Mouse (Mus musculus) cerebellum, adult (tissue): ENCODE data around the gene Cenpt.

Source experiments
- ATAC-seq: cut with Nextera tagmentation; 2 replicates; pipeline ENCODE4 v1.9.2; 2017; ENCODE audit warnings: mild to moderate bottlenecking, moderate library complexity, mixed read lengths; ENCODE audit not compliant: insufficient number of reproducible peaks, low FRiP score, low TSS enrichment

Cenpt gene

DNA sequence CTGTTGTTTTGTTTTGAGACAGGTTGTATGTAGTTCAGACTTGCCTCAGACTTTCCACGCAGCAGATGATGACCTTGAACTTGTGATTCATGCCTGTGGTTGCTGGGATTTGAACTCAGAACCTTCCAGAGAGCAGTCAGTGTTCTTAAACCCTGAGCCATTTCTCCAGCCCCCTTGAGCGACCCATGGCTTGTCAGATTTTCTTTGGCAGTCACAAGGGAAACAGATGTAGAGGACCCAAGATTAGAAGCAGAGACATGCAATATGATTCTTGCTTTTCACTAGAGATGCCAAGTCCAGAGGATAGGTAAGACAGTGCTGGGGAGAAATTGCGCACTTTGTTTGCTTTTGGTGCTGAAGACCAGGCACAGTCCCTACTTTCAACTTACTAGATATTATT, at the start of gene Cenpt:
Cenpt (minus strand) TSS at position 101 of the 400 bp plus-strand sequence.
- ATAC-seq, result no peak

DNA sequence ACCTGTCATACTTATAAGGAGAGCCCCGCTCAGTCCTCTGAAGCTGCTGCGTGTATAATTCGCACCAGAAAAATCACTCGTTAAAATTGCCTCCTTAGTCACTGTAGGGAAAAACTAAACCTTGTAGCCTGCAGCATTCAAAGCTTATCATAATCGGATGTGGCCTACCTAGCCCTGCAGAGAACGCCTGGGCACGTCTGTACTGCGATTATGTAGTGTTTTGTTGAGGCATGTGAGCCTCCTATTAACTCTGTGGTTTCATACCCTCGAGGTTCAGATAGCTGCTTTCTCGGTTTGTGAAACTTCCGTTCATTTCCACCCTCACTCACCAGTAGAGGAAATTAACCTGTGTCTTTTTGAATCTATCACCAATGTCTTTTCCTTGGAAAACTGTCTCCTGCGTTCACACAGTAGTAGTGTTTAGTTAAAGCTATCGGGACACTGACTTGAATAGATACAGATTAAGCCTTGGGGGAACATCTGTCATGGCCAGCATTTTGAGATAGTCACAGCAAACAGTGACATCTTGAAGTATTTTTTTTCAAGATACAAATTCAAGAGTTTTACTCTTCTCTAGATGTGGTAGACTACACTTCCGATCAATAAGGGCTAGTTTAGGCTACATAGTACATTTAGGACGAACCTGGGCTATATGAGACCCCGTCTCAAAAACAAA, 48.0 kb upstream of the Cenpt start:
- 0 out of 2 replicates have a peak, but pooled peaks have one; percentile 11 for ATAC-seq

GRCm38 (mm10) chr8:105900180-105900940, 47.3 kb upstream of the Cenpt start, which contains the start of gene Pskh1:
Pskh1 (plus strand) TSS chr8:105900441.
- peak; percentile 95 for ATAC-seq

- ATAC-seq, result no peak
These were observed 44.9 kb upstream of the Cenpt start for GRCm38 (mm10) chr8:105897801-105898480.

GRCm38 (mm10) chr8:105893339-105893738, 40.3 kb upstream of the Cenpt start, which contains the start of gene Nrn1l:
Nrn1l (plus strand) TSS chr8:105893567.
- no peak for ATAC-seq

- ATAC-seq, result no peak
These were observed 39.4 kb upstream of the Cenpt start for GRCm38 (mm10) chr8:105892432-105892831.

GRCm38 (mm10) chr8:105890870-105891269, 37.8 kb upstream of the Cenpt start:
- no peak for ATAC-seq

- ATAC-seq, result no peak
These were observed 36.8 kb upstream of the Cenpt start for GRCm38 (mm10) chr8:105889756-105890465.

DNA sequence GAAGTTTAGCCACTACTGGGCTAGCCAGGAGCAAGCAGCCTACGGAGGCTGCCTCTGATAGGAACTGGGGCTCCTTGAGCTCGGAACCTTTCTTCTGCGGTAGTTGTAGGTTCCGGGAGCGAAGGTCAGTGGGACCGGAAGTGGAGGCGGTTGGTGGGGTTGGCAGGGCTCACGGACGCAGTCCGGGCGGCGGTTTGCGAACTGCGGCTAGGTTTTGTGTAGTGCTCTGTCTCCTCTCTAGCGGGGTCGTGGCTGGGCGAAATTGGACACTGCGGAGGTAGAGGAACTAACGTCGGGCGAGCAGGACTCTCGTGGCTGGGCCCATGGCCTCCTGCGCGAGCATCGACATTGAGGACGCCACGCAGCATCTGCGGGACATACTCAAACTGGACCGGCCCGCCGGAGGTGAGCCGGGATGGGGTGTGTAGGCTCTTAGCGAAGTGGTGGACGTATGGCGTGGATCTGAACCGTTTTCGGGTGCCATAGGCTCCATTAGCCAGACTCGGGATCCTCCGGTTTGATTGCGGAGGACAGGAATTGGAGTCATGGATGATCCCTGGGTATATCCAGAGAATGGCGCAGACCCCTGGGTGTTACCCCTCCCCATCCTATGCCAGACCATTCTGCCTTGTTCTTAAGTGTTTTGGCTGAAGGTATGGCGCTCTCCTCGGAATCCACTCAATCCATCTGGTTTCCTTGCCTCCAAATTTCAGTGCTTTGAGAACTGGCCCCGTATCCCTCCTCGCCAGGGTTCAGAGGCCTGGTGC, 27.9 kb upstream of the Cenpt start, which contains the start of gene Edc4:
Edc4 (plus strand) TSS at position 128 of the 767 bp plus-strand sequence.
- ATAC-seq, result peak; percentile 78

DNA sequence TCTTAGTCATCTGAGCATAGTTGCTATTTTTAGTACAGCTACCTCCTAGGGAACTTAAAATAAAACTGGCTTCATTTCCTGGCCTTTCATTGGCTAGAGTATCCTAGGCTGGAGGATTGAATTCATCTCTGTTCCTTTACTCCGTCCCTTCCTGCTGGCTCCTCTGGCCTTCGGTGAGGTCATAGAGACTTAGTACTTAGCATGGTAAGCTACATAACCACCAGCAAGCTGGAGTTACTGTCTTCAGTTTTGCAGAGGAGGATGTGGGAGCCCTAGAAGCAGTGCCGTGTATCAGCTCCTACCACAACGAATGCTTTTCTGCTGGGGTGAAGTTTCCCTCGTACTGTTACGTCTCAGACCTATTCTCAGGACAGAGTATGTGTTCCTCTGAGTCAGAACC, 21.2 kb upstream of the Cenpt start:
- ATAC-seq, result peak; percentile 87

DNA sequence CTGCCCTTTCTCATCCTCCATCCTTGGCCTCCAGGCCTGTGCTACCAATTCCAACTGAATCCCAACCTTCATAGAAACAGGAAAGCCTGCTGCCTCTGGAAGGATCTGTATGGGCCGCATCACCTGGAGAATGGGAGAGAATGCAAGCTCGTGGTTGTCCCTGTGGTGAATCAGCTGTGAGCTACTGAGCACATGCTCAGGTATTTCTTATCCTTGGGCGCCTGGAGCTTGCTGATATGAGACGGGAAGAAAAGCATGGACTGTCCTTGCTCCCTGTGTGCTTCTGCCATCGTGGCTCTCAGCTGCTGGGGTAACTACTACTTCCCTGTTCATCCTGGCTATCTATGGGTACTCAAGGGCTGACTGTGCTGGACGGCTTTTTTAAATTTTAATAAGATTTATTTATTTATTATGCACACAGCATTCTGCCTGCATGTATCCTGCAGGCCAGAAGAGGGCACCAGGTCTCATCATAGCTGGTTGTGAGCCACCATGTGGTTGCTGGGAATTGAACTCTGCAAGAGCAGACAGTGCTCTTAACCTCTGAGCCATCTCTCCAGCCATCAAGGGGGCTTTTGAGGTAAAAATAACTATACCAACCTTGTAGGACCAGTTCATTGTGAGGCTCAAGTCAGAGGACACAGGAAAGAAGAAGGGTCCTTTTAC, 13.4 kb upstream of the Cenpt start:
- no peak for ATAC-seq

- ATAC-seq, result no peak
These were observed 8.9 kb upstream of the Cenpt start for GRCm38 (mm10) chr8:105861951-105862350.

GRCm38 (mm10) chr8:105860143-105860981, 7.3 kb upstream of the Cenpt start, which contains the start of gene Nutf2:
Nutf2 (plus strand) TSS chr8:105860580.
- ATAC-seq, result peak; percentile 93

- ATAC-seq, result no peak
These were observed 6.2 kb upstream of the Cenpt start for GRCm38 (mm10) chr8:105859314-105859713.

DNA sequence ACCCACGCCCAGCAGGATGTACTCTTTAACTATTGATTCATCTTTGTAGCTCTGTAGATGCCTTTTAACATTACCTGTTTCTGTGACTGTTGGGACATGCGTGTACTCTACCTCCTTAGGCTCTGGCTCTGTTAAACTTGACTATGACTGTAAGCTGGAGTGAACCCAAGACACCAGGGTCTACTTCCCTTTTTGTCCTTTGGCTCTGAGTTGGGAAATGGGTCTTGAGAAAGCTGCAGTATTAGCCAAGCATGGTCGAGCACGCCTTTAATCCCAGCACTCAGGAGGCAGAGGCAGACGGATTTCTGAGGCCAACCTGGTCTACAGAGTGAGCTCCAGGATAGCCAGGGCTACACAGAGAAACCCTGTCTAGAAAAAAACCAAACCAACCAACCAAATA, 5.4 kb upstream of the Cenpt start:
- ATAC-seq, result no peak

- ATAC-seq, result no peak
These were observed 3.2 kb upstream of the Cenpt start for GRCm38 (mm10) chr8:105856168-105856835.
